Mouse (Mus musculus): ENCODE measurements at regions not wholly inside any gene's neighbourhood (a gene's known extent, or its start where the extent isn't known, plus 50 kb on each side); places are given as distances from the start of the nearest gene placed in this dataset.

GRCm38 (mm10) chr8:10910244-10910872 lies 97.9 kb downstream of the Irs2 start:
- TF ChIP-seq CTCF (IDR thresholded peaks at IDR 0.05 in 2 of 3, conservative IDR thresholded peaks at IDR 0.05 in 1 of 3; ENCODE audit: control insufficient read depth in 1 of 3, insufficient read depth in 1 of 3, low read depth in 2 of 3, low read length in 3 of 3, poor library complexity in 1 of 3, severe bottlenecking in 1 of 3) (no peak), HCFC1 (IDR thresholded peaks at IDR 0.05; ENCODE audit: low read depth, low read length) (no peak), POLR2A (IDR thresholded peaks at IDR 0.05; ENCODE audit: control insufficient read depth in 1 of 2, insufficient read depth in 1 of 2, low read depth in 1 of 2, low read length in 2 of 2, poor library complexity in 1 of 2) (no peak), POLR2AphosphoS5 (IDR thresholded peaks at IDR 0.05; ENCODE audit: borderline replicate concordance, low read depth, low read length) (no peak), CHD1 (IDR thresholded peaks at IDR 0.05; ENCODE audit: low read depth, low read length) (no peak), ELF1 (IDR thresholded peaks at IDR 0.05; ENCODE audit: low read depth, low read length) (no peak), GABPA (IDR thresholded peaks at IDR 0.05; ENCODE audit: low read depth, low read length) (no peak), MAZ (IDR thresholded peaks at IDR 0.05; ENCODE audit: low read depth, low read length) (no peak), ZC3H11A (IDR thresholded peaks at IDR 0.05; ENCODE audit: low read depth, low read length) (no peak), ZMIZ1 (IDR thresholded peaks at IDR 0.05; ENCODE audit: low read depth, low read length) (no peak), TBP (IDR thresholded peaks at IDR 0.05; ENCODE audit: low read depth, low read length) (no peak), MYB (IDR thresholded peaks at IDR 0.05; ENCODE audit: low read depth, low read length) (no peak), KAT2A (conservative IDR thresholded peaks at IDR 0.05; ENCODE audit: low read depth, low read length) (no peak), EP300 (IDR thresholded peaks at IDR 0.05; ENCODE audit: low read depth in 1 of 2, low read length in 2 of 2) (no peak)
